Mouse (Mus musculus): Measurements from ENCODE around the gene Taf5.

DNA sequence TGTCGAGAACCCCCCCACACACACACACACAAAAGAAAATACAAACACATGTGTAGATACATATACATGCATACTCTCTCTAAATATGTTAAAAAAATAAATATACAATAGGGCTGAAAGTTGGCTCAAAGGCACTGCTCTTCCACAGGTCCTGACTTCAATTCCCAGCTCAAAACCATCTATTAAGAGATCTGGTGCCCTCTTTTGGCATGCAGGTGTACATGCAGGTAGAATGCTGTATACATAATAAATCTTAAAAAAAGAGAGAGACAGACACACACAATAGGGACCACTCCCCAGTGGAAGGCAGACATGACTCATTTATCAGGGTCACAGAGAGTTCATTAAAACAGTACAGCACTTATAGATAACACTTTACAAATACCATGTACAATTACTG, 21.2 kb upstream of the Taf5 start:
- TF ChIP-seq POLR2A (IDR thresholded peaks at IDR 0.05; ENCODE audit: low read depth, low read length) (no peak), CTCF (IDR thresholded peaks at IDR 0.05; ENCODE audit: extremely low read depth, insufficient read depth, insufficient read length, insufficient replicate concordance) (no peak)

All from spleen, adult 2 months (tissue).